Mouse (Mus musculus) left cerebral cortex, postnatal 25 days (tissue): ENCODE measurements at regions not wholly inside any gene's neighbourhood (a gene's known extent, or its start where the extent isn't known, plus 50 kb on each side); places are given as distances from the start of the nearest gene placed in this dataset.
A peak's percentile ranks its signal among the peaks of the same experiment; 100 is the strongest.

Source experiments
- DNase-seq, 2 experiments: peaks; one replicate each; pipeline ENCODE4 v3.0.0; 2022; ENCODE audit warnings: low spot score in 2 of 2, mixed read lengths in 1 of 2
- intact Hi-C: fragments of 180-260 bp; cut with DNase I; formaldehyde crosslinking; loops from one replicate; pipeline ENCODE4 v1.15.1; 2025

DNA sequence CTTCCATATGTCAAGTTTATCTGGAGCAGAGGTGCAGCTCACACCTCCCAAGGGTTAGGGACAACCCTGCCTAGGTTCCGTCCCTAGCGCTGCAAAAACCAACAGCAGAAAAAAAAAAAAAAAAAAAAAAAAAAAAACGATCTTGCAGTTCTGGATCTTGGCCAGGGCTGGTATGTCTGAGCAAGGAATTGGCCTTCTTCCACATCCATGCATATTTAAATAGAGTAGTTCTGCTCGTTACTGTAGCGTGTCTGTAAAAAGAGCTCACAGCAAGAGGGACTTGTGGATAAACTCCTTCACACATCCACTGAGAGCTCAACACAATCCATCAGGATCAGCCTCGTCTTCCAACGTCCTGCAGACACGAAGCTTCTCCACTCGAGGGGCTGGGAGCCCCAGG lies 639.4 kb upstream of the Adam5 start:
- intact Hi-C loops, result no loop called here

DNA sequence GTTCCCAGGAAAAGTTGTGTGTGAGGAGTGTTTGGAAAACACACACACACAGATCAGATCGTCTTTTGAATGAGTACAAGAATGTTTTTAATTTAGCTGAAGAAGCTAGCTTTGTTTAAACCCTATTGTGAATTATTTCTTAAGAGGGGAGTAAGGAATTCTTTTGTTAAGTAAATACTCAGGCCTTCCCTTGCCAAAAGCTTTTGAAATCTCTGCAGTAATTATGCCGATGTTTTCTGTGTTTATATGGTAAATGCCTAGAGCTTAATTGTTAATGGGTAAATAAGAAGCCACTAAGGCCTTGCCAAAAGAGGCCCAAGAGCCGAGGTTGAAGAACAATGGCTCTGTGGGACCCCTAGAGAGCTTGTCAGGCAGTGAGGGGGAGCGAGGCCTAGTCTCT lies 638.3 kb upstream of the Adam5 start:
- intact Hi-C loops, result no loop called here

More for the DNA sequence above, 639.4 kb upstream of the Adam5 start:
- DNase-seq, result peak; percentile 31 to 59

DNA sequence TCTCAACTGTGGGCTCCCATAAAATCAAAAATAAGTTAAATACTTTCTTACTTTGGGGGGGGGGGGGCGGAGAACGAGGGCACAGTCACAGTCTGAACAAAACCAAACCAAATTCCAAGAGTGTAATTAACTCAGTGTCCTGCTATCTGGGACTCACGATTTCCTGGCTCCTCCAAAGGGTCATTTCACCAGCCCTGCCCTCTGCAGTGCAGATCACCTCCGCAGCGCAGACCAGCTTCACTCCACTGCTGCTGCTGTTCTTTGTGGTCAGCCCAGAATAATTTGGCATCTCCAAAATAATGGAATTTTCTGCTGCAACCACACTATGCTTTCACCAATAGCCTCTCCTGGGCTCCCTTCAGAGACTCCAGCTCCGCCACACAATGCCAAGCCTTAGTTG lies 631.5 kb upstream of the Adam5 start:
- no peak for DNase-seq
- intact Hi-C loops, result no loop called here

More for the DNA sequence above, 638.3 kb upstream of the Adam5 start:
- no peak for DNase-seq

DNA sequence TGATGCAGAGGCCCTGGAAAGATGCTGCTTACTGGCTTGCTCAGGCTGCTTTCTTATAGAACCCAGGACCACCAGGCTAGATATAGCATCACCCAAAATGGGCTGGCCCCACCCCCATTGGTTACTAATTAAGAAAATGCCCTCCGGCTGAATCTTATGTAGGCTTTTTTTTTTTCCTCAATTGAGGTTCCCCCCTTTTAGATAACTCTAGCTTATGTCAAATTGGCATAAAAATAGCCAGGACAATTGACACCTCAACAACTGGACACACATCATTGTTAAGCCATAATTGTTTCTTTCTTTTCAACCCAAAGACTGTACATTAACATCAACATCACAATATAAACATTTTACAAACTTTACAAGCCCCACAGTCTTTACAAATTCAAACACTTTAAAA lies 630.8 kb upstream of the Adam5 start:
- DNase-seq, result no peak
- intact Hi-C loops, result no loop called here

DNA sequence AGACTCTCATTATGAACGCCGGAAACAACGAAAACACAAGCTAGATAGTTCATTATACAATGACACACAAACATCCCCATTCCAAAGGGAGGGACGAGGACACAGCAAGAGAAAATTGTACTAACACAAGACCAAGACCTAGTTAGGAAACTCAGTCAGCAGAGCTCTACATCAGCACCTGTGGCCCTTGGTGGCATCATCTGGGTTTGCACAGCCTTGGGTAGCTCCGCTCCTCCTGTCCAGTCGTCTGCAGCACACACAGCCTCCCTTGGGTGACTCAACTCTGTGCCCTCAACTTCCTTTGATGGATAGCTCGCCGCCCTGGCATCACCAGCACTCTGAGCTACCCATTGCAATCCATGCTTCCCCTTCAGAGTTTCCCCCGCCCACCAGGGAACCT lies 629.7 kb upstream of the Adam5 start:
- no peak for DNase-seq
- intact Hi-C loops, result no loop called here

DNA sequence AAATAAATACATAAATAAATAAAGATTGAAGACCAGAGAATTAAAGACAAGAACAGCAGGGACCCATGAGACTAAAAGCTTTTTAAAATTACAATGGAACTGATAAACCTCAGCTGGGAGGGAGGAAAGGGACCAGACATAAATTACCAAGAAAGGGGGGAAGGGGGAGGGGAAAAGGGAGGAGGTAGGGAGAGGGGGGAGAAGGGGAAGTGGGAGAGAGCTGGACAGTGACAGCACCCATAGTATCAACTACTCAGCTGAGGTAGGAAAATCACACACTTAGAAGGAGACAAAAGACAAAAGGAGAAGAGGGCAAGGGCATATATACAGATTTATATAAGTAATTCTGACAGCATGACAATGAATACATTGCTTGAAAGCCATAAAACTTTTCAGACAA lies 626.4 kb upstream of the Adam5 start:
- no peak for DNase-seq
- intact Hi-C loops, result no loop called here

DNA sequence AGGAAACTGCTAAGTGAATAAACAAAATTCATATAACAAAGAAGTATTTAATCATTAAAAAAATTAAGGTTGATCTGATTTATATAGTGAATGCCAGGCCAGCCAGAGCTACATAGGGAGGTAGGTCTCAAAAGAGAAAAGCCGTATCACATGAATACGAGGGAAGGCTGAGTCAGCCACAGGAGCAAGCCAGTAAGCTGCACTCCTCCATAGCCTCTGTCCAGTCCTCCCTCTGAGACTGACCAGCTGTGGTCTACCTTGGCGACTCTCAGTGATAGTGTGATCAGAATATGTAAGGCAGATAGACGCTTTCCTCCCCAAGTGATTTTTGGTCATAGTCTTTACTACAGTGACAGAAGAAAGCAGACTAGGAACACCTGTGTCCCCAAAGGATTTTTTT lies 625.4 kb upstream of the Adam5 start:
- intact Hi-C loops, result no loop called here

DNA sequence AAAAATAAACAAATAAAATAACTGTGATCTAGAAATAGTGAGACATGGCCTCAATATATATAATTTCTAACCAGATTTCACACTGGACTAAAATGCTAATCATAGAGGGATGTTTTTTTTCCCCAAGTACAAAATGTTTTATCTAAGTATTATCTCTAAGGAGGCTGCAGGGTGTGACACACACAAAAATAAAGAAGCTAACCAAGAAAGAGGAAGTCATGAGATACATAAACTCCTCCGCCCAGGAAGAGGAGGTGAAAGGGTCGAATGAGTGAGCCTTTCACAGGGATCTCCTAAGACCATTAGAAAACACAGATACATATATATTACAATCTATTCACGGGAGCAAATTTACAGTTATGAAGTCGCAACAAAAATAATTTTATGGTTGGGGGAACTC lies 623.7 kb upstream of the Adam5 start:
- DNase-seq, result no peak
- intact Hi-C loops, result no loop called here

More for the DNA sequence above, 625.4 kb upstream of the Adam5 start:
- DNase-seq, result no peak

DNA sequence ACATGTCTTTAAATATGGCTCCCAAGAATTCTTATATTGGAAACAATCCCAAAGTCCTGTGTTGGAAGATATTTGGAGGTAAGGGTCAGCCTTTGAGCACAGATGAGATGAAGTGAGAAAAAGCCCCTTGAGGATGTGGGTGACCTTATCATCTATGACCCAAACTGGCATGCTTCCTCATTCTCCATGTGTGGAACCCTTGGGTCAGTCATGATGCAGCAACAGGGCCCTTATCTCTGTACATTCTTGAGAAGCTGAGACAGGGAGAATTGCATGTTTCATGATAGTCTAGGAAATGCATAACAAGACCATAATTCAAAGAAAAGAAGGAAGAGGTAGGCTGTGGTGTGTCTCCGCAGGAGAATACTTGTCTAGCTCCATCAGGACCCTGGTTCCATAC lies 621.8 kb upstream of the Adam5 start:
- intact Hi-C loops, result no loop called here

DNA sequence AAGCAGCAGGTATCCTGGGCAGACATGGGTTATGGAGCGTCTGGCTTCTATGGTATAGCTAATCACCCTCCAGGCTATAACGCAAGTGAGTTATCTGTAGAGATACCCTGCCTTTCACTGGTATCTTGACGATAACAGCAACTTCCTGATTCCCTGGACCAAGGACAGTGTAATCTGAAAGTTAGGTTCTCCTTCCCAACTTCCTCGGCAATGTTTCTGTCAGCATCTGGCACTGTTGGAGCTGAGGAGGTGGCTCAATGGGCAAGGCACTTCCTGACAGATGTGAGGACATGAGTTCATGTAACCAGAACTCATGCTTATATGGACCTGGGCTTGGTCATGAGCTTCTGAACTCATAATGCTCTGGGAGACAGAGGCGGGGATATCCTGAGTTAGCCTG lies 620.9 kb upstream of the Adam5 start:
- intact Hi-C loops, result no loop called here
- no peak for DNase-seq

More for the DNA sequence above, 621.8 kb upstream of the Adam5 start:
- DNase-seq, result no peak

DNA sequence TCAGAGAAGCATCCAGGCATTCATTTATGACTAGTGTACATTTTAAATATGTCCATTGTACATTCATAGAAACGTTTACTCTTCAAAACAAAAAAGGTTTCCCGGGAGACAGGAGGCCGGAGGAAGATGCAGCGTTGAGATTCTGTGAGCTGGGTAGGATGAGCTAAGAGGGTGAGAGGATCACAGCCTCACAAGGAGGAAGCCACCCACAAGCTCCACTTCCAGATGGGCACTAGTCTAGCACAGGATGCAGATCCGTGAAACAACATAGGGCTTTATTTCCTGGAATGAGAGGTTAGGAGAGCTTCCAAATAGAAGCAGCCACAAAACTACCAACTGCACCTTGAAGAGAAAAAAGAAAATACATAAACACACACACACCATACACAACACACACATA lies 619.4 kb upstream of the Adam5 start:
- peak in 1 of 2 experiments; percentile 38 for DNase-seq
- intact Hi-C loops, result no loop called here

DNA sequence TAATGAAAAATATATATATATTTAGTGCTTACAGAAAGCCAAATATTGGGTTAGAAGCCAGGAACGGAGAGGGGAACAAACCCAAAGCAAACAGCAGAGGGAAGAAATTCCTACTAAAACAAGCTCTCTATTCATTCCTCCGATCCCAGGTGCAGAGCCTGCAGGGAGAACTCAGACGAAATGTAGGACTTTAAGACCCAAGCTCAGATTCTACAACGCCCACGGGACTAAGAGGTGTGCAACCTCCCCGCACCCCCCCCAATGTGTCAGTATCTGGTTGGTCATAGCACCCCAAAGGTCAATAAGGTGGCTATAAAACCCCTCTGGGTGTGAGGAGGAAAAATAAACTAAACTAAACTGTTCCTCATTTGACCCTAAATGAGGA lies 616.9 kb upstream of the Adam5 start:
- intact Hi-C loops, result no loop called here
- no peak for DNase-seq

DNA sequence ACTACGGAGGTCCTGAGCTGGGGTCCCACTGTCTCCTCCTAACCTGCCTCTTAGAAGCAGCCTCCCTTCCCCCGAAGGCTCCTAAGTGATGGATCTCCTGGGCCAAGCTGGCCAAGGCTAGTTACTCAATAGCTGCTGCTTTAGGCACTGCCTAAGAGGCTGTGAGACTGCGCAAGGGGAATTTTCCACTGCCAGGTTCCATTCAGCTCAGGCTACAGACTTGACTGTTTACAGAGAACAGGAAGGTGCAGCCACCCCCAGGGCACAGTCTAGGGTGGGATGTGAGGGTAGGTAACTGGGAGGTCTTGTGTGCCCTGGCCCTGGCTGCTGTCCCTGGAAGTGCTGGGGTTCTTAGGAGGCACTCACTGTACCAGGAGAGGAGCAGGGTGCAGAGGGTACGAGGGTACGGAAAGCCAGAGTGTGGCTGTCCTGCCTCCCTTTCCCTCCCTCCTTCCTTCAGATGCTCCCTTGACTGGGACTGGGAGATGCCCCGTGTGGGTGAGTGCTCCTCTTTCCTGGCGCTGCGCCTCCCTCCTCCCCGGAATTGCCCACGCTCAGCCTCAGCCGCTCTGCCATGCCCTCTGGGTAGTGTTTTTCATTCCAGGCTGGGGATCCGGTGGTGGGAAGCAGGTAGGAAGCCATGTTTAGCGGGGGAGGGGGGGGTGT lies 616.4 kb upstream of the Adam5 start:
- DNase-seq, result peak; percentile 14 to 31
- intact Hi-C loops, result no loop called here

DNA sequence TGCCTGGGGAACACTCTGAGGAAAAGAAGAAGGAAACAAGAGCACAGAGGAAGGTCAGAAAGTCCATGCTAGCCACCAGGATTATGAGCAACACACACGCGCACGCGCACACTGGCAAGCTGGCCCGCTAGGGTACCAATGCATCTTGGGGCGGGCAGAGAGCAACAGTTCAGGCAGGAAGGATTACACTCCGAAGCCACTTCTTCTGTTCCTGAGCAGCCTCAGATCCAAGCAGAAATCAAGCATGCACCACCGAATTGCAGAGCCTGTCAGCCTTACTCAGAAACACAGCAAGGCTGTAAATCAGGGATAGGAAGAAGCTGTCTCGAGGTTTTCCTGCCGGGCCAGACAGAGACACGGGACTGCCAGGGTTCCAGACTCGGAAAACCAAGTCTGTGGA lies 615.8 kb upstream of the Adam5 start:
- DNase-seq, result no peak
- intact Hi-C loops, result no loop called here

DNA sequence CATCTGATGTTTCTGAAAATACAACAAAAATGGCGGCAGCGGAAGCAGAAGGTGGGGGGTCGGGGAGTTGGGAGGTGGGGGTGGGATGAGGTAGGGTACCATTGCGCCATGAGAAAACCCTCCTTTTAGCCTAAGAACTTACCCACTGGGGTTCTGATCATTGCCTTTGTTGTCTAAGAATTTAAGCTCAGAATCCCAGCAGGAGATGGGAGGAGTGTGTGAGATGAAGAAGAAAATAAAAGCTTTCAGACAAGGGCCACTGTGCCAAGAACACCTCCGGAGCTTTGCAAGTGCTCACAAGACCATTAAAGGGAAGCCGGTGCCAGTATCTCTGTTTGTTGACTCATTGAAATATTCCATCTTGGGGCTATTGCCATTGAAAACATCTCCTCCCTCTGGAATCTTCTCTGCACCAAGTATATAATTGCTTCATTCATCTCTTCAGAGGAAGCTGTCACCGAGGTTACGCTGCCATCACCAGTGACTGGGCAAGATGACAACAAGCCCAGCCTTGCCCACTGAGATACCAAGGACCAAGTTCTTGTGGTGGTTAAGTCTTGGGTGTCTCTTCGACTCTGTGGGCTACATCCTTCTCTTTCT lies 614.0 kb upstream of the Adam5 start:
- DNase-seq, result peak in 1 of 2 experiments; percentile 35
- intact Hi-C loops, result no loop called here

DNA sequence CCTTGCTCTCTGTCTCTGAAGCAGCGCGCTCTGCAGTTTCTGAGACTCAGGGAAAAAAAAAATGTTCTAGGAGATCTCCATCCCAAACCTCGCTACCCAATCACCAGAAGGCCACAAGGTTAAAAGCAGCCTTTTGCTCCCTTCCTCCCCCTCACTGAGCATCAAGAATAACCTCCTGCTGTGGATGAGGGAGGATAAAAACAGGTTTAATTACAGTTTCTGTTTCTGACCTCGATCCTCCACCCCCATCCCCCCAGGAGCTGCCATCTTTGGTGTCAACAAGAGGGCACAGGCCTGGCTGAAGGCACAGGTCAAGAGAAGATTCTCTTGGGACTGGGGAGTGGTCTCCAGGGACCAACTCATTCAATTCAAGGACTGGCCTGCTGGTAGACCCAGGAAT lies 613.0 kb upstream of the Adam5 start:
- intact Hi-C loops, result no loop called here
- DNase-seq, result no peak

DNA sequence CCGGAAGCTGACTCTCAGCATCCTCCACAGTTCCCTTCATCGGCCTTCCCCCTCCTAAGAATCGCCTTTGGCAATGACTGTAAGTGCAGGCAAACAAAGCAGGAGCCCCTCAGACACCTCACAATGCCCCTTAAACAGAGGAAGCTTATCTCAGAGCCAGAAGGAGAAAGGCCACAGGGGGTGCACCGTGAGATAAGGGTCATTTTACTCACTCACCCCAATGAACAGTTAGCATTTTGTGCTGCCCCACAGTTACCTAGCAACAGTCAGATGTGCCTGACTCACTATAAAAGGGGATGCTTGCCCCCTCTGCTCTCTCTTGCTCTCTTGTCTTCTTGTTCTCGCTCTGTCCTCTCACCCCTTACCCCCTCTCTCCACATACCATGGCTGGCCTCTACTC lies 606.4 kb upstream of the Adam5 start:
- no peak for DNase-seq
- intact Hi-C loops, result no loop called here

DNA sequence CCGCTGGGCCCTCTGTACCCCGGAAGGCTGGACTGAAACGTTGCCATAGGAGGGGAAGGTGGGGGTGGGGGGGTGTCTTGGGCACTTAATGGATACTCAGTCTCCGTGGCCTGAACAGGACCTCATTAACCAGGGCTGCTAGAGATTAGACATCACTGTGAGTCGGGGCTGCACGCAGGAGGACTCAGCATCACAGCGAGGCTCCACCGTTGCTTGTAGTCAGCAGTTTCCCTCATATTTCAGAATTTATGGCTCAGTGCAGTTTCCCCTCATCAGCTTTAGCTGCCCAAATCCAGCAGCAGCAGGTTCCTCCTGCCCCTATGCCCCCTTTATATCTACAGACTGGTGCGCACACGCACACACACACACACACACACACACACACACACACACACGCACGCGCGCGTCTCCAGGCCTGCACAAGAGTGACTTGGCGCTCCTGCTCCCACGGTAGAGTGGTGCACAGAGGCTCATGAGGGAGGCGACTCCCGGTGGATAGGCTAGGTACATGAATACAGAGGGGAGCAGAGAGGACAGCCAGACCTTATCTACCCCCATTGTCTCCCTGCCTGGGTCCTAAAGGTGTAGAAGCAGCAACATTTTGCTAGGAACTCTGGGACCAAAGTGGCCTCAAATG lies 605.8 kb upstream of the Adam5 start:
- intact Hi-C loops, result no loop called here
- no peak for DNase-seq

DNA sequence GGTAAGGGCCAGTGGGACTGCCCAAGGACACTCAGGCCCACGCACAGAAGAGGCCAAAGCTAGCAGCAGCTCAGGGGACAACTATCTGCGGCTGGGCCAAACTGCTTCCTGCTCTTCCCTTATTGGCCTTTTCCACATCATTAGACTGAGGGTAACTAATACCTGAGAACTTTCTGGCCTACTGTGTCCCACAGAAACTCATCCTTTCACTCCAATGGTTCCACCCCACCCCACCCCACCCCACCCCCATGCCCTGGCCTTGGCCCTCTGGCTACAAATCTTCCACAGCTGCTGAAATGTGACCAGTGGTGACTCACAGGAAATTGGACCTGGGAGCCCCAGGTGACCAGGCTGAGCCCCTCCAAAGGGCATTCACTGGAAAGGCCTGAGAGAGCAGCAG lies 604.6 kb upstream of the Adam5 start:
- DNase-seq, result no peak
- intact Hi-C loops, result no loop called here

DNA sequence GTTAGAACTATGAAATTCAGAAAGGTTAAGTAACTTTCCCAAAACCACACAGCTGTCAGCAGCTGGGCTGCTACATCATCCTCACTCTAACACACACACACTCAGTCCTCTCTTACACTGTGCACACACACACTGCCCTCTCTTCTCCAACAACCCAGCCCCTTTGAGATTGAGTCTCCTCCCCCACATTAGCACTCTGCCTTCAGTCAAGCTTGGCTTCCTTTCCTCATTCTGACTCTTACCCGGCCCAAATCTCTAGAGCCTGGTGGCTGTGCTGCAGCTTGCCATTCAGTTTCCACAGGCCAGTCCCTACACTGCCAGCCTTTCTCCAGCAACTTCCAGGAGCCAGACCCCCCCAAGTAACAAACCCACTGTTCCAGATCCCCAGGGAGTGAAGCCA lies 602.0 kb upstream of the Adam5 start:
- DNase-seq, result no peak
- intact Hi-C loops, result no loop called here

DNA sequence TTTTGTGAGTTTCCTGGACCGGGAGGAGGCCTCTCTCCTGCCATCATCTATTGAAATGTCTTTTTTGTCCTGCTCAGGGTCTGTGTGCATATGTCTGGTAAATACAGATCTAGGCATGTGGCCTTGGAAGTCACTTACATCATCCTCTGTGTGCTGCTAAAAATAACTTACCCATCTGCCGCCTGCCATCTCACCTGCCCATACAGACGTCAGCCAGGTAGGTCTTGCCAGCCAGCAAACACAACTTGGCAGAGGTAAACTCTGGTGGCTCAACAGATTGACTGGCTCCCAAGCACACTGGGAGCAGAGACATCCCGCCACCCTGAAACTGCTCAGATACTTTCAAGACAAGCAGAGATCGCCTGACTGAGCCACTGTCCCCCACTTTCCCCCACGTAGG lies 597.3 kb upstream of the Adam5 start:
- intact Hi-C loops, result no loop called here
- no peak for DNase-seq
